Mouse (Mus musculus) left cerebral cortex, postnatal 14 days (tissue): ENCODE measurements around the gene Unkl. TPM values are rescaled to one million over a fixed set of nuclear protein-coding genes. Genes with fewer than 3 reads are reported as not detected.

ENCODE experiments used
- DNase-seq, 2 experiments: peaks; one replicate each; pipeline ENCODE4 v3.0.0; 2021 to 2022; ENCODE audit warnings: low spot score in 2 of 2, mixed read lengths in 1 of 2
- intact Hi-C: fragments of 180-260 bp; cut with DNase I; formaldehyde crosslinking; loops from one replicate; pipeline ENCODE4 v1.15.1; 2025
- total RNA-seq, 2 experiments: library from RNA; stranded (reverse); gene quantifications; 2 replicates each; pipeline ENCODE4 v1.2.3; 2021

Gene Unkl
- total RNA-seq, 2 experiments from 2014 or later = 33.4 to 38.6 TPM

GRCm38 (mm10) chr17:25248033-25248750 lies 60.0 kb downstream of the Unkl start:
- no peak for DNase-seq
- intact Hi-C loops = no loop called here

DNA sequence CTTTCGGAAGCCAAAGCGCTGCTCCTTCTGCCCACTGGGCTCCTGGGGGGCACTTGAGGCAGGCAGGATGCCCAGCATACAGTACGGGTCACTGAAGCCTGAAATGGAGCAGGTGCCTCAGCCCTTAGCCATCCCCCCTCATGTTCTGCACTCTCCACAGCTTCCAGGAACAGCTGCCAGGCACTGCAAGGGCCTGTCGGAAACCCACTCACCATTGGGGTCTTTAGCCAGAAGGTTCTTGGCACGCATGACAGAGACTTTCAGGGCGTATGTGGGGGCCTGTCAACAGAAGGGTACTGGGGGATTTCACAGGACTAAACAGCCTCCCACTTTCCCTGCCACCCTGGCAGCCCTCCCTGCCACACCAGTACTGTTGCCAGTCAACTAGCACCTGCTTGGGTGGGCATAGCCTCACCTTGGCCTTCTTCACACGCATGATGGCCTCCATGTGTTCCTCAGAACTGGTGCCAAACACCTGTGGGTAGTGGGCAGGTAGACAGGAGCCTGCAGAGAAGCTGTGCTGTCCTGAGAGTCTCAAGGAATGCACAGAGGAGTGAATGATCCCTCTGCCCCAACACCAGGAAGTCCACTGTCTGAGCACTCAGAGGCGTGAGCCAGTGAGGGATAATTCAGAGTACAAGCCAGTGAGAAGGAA lies 62.1 kb downstream of the Unkl start:
- DNase-seq = no peak
- intact Hi-C loops = no loop called here

GRCm38 (mm10) chr17:25252643-25253042 lies 64.4 kb downstream of the Unkl start:
- intact Hi-C loops = no loop called here
- peak; percentile 50 to 65 for DNase-seq

DNA sequence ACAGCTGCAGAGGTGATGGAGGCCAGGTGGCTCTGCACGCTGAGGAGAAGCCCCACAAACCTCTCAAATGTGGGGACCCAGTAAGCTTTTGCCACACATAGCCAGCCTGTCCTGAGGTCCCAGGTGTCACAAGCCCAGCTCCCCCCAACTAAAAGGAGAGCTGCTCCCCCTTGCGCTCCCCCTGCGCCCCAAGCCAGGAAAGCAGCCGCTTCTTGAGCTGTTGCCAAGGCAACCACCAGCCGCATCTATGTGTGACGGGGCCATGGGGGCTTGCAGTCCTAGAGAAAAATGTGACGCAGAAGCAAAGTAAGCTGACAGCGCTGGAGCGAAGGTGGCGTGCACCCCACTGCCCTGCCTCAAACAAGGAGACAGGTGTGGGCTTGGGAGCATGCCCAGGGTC lies 65.6 kb downstream of the Unkl start:
- peak; percentile 64 to 81 for DNase-seq
- intact Hi-C loops = no loop called here

DNA sequence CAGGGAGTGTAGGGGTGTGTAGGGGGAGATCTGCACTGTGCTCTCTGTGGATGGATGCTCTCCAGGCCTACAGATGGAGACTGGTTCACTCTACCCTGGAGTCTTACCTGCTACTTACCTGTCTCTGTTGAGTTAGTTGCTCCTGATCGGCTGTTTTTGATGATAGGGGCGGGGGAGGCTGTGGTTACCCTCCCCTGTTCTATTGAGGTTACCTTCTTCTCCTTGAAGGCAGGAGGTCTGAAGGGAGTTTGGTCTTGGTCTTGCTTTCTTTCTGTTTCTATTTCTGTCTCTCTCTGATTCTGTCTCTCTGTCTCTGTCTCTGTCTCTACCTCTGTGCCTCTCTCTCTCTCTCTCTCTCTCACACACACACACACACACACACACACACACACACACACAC lies 66.9 kb downstream of the Unkl start:
- intact Hi-C loops = no loop called here
- DNase-seq = no peak

DNA sequence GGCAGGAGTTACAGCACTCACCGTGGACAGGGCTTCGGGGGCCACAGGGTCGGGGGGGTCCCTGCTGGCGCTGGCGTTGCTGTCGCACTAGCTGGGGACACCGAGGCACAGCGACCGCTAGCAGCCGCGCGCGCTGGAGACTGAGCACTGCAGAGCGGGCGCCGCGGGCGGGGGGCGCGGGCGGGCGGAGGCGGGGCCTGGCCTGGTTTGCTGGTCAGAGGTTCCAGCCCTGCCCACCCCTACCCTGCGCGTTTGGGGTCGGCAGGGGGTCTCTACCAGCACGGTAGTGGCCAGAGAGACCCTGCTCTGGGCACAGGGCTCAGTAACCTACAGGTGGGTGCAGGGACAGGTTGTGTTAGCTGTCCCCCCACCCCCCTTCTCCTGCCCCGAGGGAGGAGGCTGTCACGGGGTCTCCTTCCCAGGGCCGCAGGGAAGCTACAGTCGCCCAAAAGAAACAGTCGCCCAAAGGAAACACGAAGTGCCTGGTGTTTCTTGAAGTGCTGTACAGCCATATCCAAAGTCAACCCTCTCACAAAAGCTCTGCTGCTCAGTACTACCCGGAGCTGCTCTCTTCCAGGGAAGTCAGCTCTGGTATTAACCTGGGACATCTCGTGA lies 68.0 kb downstream of the Unkl start, which contains the start of gene Baiap3:
TSS of gene Baiap3 (minus strand) at position 225 of the 615 bp plus-strand sequence.
- no peak for DNase-seq

GRCm38 (mm10) chr17:25257804-25258261 lies 69.6 kb downstream of the Unkl start:
- DNase-seq = no peak

More for the DNA sequence above, 68.0 kb downstream of the Unkl start, which contains the start of gene Baiap3:
- intact Hi-C loops = no loop called here

DNA sequence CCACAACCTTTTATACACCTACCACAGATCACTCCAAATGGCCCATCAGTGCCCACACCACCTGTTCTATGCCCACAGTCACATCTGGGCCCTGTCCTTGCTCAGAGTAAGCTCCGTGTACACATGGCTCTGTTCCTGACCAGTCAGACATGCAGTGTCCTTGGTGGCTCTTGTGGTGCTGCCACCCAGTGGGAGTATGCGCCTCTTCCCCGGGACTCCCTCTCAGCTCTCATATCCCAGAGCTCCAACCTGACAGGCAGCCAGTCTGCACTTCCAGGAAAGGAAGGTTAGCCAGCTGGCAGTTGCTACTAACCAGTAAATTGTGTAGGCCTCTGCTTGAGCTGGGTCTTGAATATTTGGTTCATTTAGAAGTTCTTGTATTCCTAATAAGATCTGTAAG lies 76.3 kb downstream of the Unkl start:
- intact Hi-C loops = no loop called here
- DNase-seq = peak in 1 of 2 experiments; percentile 65

More at GRCm38 (mm10) chr17:25257804-25258261, 69.6 kb downstream of the Unkl start:
- intact Hi-C loops = no loop called here

DNA sequence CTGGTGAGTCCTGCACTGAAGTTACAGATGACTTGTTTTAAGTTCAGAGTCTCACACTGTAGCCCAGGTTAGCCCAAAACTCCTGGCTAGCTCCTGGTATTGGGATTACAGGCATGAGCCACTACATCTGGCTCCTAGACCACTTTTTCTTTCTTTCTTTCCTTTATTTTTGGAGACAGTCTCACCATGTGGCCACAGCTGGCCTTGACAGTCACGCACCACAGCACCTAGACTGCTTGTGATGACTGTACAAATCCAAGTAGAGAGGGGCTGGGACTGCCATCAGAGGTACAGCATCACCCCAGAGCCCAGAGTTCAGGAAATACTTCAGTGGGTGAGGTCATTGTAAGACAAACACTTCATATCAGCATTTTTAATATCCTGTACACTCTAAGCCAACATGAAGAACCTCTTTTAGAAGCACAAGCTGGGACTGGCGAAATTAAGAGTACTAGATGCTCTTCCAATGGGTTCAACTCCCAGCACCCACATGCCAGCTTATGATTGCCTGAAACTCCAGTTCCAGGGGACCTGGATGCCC lies 82.7 kb downstream of the Unkl start:
- intact Hi-C loops = loop anchor here (5.0 kb wide), 1 partner anchor 84 kb away; the partner anchor contains the start of gene Unkl
- DNase-seq = no peak

DNA sequence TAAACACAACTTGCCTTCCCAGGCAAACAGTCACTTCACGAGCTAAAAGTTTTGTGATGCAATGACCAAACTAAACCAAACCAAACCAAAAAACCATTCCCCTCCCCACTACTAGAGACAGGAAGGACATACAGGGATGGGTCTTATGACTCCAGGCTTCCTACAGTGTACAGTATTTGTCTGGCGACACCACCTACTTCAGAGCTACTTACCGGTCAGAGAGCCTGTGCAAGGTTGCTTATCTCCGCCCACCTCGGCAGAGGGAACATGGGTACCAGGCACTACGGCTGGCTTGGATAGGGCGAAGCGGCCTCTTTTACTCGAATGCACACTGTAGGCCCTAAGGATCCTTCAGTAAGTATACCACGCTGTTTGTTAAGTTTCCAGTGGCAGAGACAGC lies 84.1 kb downstream of the Unkl start:
- DNase-seq = no peak
- intact Hi-C loops = loop anchor here (5.0 kb wide), 1 partner anchor 85 kb away; the partner anchor contains the start of gene Unkl

DNA sequence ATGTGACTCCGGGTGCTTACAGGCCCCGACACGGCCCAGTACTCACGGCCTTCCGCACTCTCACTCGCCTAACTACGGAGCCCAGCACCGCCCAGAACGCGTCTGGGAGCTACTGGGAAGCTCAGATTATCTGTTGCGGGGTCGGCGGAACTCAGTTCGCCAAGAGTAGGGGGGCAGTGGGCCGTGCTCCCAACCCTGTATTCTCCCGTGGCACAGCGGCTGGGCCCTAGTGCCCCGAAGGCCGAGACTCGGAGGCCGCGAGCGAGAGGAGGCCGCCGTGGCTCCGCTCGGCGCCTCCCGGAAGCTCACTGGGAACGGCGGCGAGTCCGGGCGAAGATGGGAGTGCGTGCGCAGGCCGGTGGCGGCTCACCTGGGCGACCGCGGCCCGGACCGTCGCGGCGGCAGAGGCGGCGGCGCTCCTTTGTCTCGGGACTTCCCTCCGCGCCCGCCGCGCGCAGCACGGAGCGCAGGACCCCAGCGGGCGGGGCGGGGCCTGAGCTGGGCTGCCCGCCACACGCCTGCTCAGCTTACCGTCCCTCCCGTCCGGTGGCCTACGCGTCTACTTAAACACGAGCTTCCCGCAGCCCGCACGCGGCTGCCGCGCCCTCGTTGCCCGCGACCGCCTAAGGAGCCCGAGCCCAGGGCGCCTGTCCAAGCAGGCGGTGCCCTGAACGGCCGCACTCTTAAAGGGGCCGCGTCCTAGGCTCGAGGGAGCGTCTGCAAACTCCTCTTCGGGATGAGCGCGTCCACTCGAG lies 84.9 kb downstream of the Unkl start:
- peak in 1 of 2 experiments; percentile 86 for DNase-seq
- intact Hi-C loops = loop anchor here (5.0 kb wide), 1 partner anchor 86 kb away; the partner anchor contains the start of gene Unkl

- intact Hi-C loops = loop anchor here (5.0 kb wide), 1 partner anchor 87 kb away; the partner anchor contains the start of gene Unkl
- DNase-seq = peak; percentile 96 to 97
Measured at GRCm38 (mm10) chr17:25273706-25274501, 85.7 kb downstream of the Unkl start.

GRCm38 (mm10) chr17:25274571-25275346 lies 86.6 kb downstream of the Unkl start, which contains the start of gene Ube2i:
Gene Ube2i (minus strand): TSS chr17:25274622.
- DNase-seq = no peak
- intact Hi-C loops = loop anchor here (5.0 kb wide), 1 partner anchor 87 kb away; the partner anchor contains the start of gene Unkl

DNA sequence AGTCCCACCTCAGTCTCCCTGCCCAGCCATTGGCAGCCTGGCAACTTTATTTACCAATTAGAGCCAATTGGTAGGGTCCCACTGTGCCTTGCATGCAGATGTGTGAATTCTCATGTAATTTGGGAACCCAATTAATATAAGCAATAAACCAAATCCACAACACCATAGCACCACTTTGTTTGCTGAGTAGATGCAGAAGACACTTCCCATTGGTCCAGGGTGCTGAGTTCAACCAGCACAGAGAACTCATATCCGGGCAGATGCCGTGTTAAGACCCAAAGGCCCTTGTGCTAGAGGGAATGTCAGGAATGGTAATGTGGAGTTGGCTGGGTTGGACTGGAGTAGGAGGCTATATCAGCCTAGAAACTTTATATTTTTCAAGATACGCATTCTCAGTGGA lies 87.6 kb downstream of the Unkl start:
- no peak for DNase-seq
- intact Hi-C loops = no loop called here

DNA sequence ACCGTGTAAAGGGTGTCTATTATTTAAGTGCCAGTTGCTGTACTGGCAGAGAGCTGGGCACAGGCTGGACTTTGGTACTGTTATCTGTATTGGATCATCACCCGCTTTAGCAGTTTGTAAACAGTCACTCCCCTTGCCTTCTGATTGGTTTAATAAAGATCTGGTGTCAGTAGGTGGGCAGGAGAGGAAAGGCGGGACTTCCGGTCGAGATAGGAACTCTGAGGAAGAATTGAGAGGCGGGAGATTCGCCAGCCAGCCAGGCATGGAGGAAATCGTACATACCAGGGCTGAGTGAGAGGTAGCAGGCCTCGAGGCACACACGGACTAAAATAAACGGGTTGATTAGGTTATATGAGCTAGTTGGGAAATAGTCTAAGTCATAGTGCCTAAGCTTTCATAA lies 93.9 kb downstream of the Unkl start:
- intact Hi-C loops = no loop called here
- DNase-seq = no peak
